In the genomic region with DNA sequence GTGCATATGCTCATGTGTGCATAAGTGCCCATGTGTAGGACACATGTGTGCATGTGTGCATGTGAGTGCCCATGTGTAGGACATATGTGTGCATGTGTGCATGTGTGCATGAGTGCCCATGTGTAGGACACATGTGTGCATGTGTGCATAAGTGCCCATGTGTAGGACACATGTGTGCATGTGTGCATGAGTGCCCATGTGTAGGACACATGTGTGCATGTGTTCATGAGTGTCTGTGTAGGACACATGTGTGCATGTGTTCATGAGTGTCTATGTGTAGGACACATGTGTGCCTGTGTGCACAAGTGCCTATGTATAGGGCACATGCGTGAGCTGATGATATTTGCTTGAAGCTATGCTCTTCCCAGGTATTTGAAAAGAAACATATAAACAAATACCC, we compare ENCODE assay signal across 20 mouse cellular contexts.
"Had no signal": no experiment of that assay in that cellular context is flagged by ENCODE, and none has a peak within 500 bp of the region (broad histone marks: within the 10 kb centered on the region; RNA-seq: fewer than 3 reads in every experiment).

No protein-coding gene starts in this region.

- ATAC-seq: liver, postnatal 0 days; lung, postnatal 0 days had no signal

- H3K9ac ChIP-seq: liver, embryonic 13.5 days; liver, embryonic 15.5 days; liver, postnatal 0 days; lung, embryonic 15.5 days; neural tube, embryonic 12.5 days had no signal

- H3K36me3 ChIP-seq: liver, embryonic 13.5 days; liver, embryonic 15.5 days; lung, embryonic 15.5 days; neural tube, embryonic 12.5 days had no signal

- H3K4me3 ChIP-seq: liver, embryonic 13.5 days; liver, embryonic 15.5 days; lung, embryonic 15.5 days; megakaryocyte, embryonic 14.5 days; neural tube, embryonic 12.5 days had no signal

- DNase-seq: liver, embryonic 13.5 days; liver, postnatal 0 days; lung, adult 2 months; lung, postnatal 14 days; lung, postnatal 36 days; retina, postnatal 1 day; right cerebral cortex, adult 18-20 months; right cerebral cortex, postnatal 25 days; right cerebral cortex, postnatal 4 days; spleen, adult 18-20 months; thymus, adult 18-20 months; thymus, postnatal 14 days; thymus, postnatal 36 days had no signal

- H3K9me3 ChIP-seq: liver, embryonic 13.5 days; liver, embryonic 15.5 days; lung, embryonic 15.5 days; megakaryocyte, embryonic 14.5 days; neural tube, embryonic 12.5 days had no signal

- H3K27ac ChIP-seq: liver, embryonic 13.5 days; liver, embryonic 15.5 days; lung, embryonic 15.5 days; macrophage; neural tube, embryonic 12.5 days had no signal

- H3K4me1 ChIP-seq: liver, embryonic 13.5 days; liver, embryonic 15.5 days; lung, embryonic 15.5 days; megakaryocyte, embryonic 14.5 days had no signal

- H3K27me3 ChIP-seq: liver, embryonic 13.5 days; liver, embryonic 15.5 days; lung, embryonic 15.5 days; megakaryocyte, embryonic 14.5 days; neural tube, embryonic 12.5 days had no signal

- H3K4me2 ChIP-seq: liver, embryonic 11.5 days; liver, embryonic 13.5 days; liver, embryonic 15.5 days; lung, embryonic 15.5 days; neural tube, embryonic 12.5 days had no signal
